Mouse (Mus musculus) embryonic facial prominence, embryonic 10.5 days (tissue): ENCODE results near the gene Lsm14b. TPM values are rescaled to one million over a fixed set of nuclear protein-coding genes. Genes with fewer than 3 reads are reported as not detected.

Source experiments
- DNase-seq: peaks from one replicate; pipeline ENCODE4 v3.0.0-alpha.2; 2017; ENCODE audit warnings: low spot score
- H3K27ac ChIP-seq: fragments of 300-500 bp; sonication (generic); replicated peaks from 2 replicates; pipeline ENCODE4 v1.5.1; 2016; ENCODE audit warnings: mild to moderate bottlenecking
- H3K27me3 ChIP-seq: fragments of 300-500 bp; sonication (generic); replicated peaks from 2 replicates; pipeline ENCODE4 v1.6.1; 2016; ENCODE audit warnings: low read depth, mild to moderate bottlenecking; ENCODE audit not compliant: poor library complexity, severe bottlenecking
- H3K36me3 ChIP-seq: fragments of 300-500 bp; sonication (generic); replicated peaks from 2 replicates; pipeline ENCODE4 v1.6.1; 2016; ENCODE audit warnings: mild to moderate bottlenecking, moderate library complexity
- H3K4me1 ChIP-seq: fragments of 300-500 bp; sonication (generic); 2 replicates; pipeline ENCODE4 v1.6.1; 2016
- H3K4me3 ChIP-seq: fragments of 300-500 bp; sonication (generic); 2 replicates; pipeline ENCODE4 v1.5.1; 2016; ENCODE audit warnings: mild to moderate bottlenecking, moderate library complexity
- H3K9me3 ChIP-seq: fragments of 300-500 bp; sonication (generic); 2 replicates; pipeline ENCODE4 v1.6.1; 2016; ENCODE audit warnings: mild to moderate bottlenecking
- WGBS: fragments of 180-500 bp; shearing (Covaris S2); methylation state at CpG from one replicate; pipeline ENCODE4 v1.1.7; 2016; 5-methylcytosine and 5-hydroxymethylcytosine counted together
- polyA plus RNA-seq: library from polyadenylated mRNA; unstranded; fragments of >200 nt; fragmentation: Nextera tagmentation; extraction: Ambion mirVana; gene quantifications from 2 replicates; pipeline ENCODE4 v1.2.1, GENCODE M21; 2016

Gene Lsm14b
- polyA plus RNA-seq, 1 experiment from 2014 or later = 9.9 TPM

GRCm38 (mm10) chr2:179989098-179989497, 35.7 kb upstream of the Lsm14b start:
- Histone ChIP-seq H3K9me3 (no peaks in the 10 kb centered on the region), H3K4me1 (peaks cover 5% of the 10 kb centered on the region), H3K27me3 (no peaks in the 10 kb centered on the region), H3K36me3 (no peaks in the 10 kb centered on the region), H3K27ac (no peak overlapping the region), H3K4me3 (no peak overlapping the region)
- 65% methylated on average over 1 of the region's 1 CpGs for WGBS
- peak; percentile 4 for DNase-seq

- 84% methylated on average over 5 of the region's 5 CpGs for WGBS
- H3K36me3 ChIP-seq = no peaks in the 10 kb centered on the region
- H3K27ac ChIP-seq = no peak overlapping the region
- no peaks in the 10 kb centered on the region for H3K9me3 ChIP-seq
- H3K4me1 ChIP-seq = no peaks in the 10 kb centered on the region
- H3K4me3 ChIP-seq = no peak overlapping the region
- peak; percentile 5 for DNase-seq
- no peaks in the 10 kb centered on the region for H3K27me3 ChIP-seq
These were observed 31.7 kb upstream of the Lsm14b start for GRCm38 (mm10) chr2:179993071-179993470.

- WGBS = 78% methylated on average over 4 of the region's 4 CpGs
- Histone ChIP-seq H3K27me3 (no peaks in the 10 kb centered on the region), H3K9me3 (no peaks in the 10 kb centered on the region), H3K4me1 (no peaks in the 10 kb centered on the region), H3K4me3 (no peak overlapping the region), H3K27ac (no peak overlapping the region), H3K36me3 (no peaks in the 10 kb centered on the region)
- peak; percentile 3 for DNase-seq
These were observed 26.4 kb upstream of the Lsm14b start for GRCm38 (mm10) chr2:179998431-179998830.

GRCm38 (mm10) chr2:180001635-180002034, 23.2 kb upstream of the Lsm14b start:
- Histone ChIP-seq H3K27ac (no peak overlapping the region), H3K36me3 (no peaks in the 10 kb centered on the region), H3K4me3 (no peak overlapping the region), H3K9me3 (no peaks in the 10 kb centered on the region), H3K4me1 (no peaks in the 10 kb centered on the region), H3K27me3 (peaks cover 7% of the 10 kb centered on the region; the same call in 1 of the 2 replicates)
- peak; percentile 3 for DNase-seq
- 91% methylated on average over 9 of the region's 9 CpGs for WGBS

GRCm38 (mm10) chr2:180005656-180006351, 19.0 kb upstream of the Lsm14b start:
- Histone ChIP-seq H3K4me3 (no peak overlapping the region), H3K27me3 (peaks cover 15% of the 10 kb centered on the region), H3K36me3 (no peaks in the 10 kb centered on the region), H3K27ac (no peak overlapping the region), H3K9me3 (0 out of 2 replicates have a peak, but pooled peaks cover 5% of the 10 kb centered on the region), H3K4me1 (no peaks in the 10 kb centered on the region)
- DNase-seq = peak; percentile 3
- WGBS = 63% methylated on average over 5 of the region's 5 CpGs

GRCm38 (mm10) chr2:180006352-180007017, 18.3 kb upstream of the Lsm14b start:
- DNase-seq = peak; percentile 8
- Histone ChIP-seq H3K36me3 (no peaks in the 10 kb centered on the region), H3K4me1 (no peaks in the 10 kb centered on the region), H3K27ac (no peak overlapping the region), H3K9me3 (0 out of 2 replicates have a peak, but pooled peaks cover 5% of the 10 kb centered on the region), H3K27me3 (peaks cover 15% of the 10 kb centered on the region), H3K4me3 (no peak overlapping the region)
- WGBS = 44% methylated on average over 9 of the region's 9 CpGs

GRCm38 (mm10) chr2:180010686-180011085, 14.1 kb upstream of the Lsm14b start:
- 93% methylated on average over 7 of the region's 7 CpGs for WGBS
- peak; percentile 3 for DNase-seq

GRCm38 (mm10) chr2:180011370-180011769, 13.4 kb upstream of the Lsm14b start:
- Histone ChIP-seq H3K36me3 (no peaks in the 10 kb centered on the region), H3K9me3 (0 out of 2 replicates have a peak, but pooled peaks cover 5% of the 10 kb centered on the region), H3K27me3 (peaks cover 10% of the 10 kb centered on the region), H3K4me1 (peaks cover 4% of the 10 kb centered on the region; the same call in 1 of the 2 replicates), H3K4me3 (no peak overlapping the region), H3K27ac (no peak overlapping the region)
- DNase-seq = peak; percentile 5
- WGBS = 82% methylated on average over 6 of the region's 6 CpGs

More at GRCm38 (mm10) chr2:180010686-180011085, 14.1 kb upstream of the Lsm14b start:
- no peak overlapping the region for H3K4me3 ChIP-seq
- H3K36me3 ChIP-seq = no peaks in the 10 kb centered on the region
- no peak overlapping the region for H3K27ac ChIP-seq
- peaks cover 15% of the 10 kb centered on the region for H3K27me3 ChIP-seq
- peaks cover 4% of the 10 kb centered on the region; the same call in 1 of the 2 replicates for H3K4me1 ChIP-seq
- 0 out of 2 replicates have a peak, but pooled peaks cover 5% of the 10 kb centered on the region for H3K9me3 ChIP-seq

- WGBS = 90% methylated on average over 7 of the region's 7 CpGs
- Histone ChIP-seq H3K9me3 (0 out of 2 replicates have a peak, but pooled peaks cover 5% of the 10 kb centered on the region), H3K4me3 (no peak overlapping the region), H3K4me1 (peaks cover 14% of the 10 kb centered on the region), H3K36me3 (no peaks in the 10 kb centered on the region), H3K27ac (no peak overlapping the region), H3K27me3 (0 out of 2 replicates have a peak, but pooled peaks cover 7% of the 10 kb centered on the region)
- peak; percentile 6 for DNase-seq
These were observed 11.1 kb upstream of the Lsm14b start for GRCm38 (mm10) chr2:180013686-180014085.

GRCm38 (mm10) chr2:180017632-180018031, 7.2 kb upstream of the Lsm14b start:
- H3K27ac ChIP-seq = no peak overlapping the region
- no peaks in the 10 kb centered on the region for H3K9me3 ChIP-seq
- peaks cover 31% of the 10 kb centered on the region for H3K27me3 ChIP-seq
- H3K4me3 ChIP-seq = no peak overlapping the region
- WGBS = 67% methylated on average over 4 of the region's 4 CpGs
- no peak for DNase-seq
- no peaks in the 10 kb centered on the region for H3K36me3 ChIP-seq
- H3K4me1 ChIP-seq = peaks cover 14% of the 10 kb centered on the region

GRCm38 (mm10) chr2:180018573-180018972, 6.2 kb upstream of the Lsm14b start:
- no peak for DNase-seq
- Histone ChIP-seq H3K9me3 (no peaks in the 10 kb centered on the region), H3K27me3 (peaks cover 41% of the 10 kb centered on the region), H3K4me1 (peaks cover 14% of the 10 kb centered on the region), H3K36me3 (no peaks in the 10 kb centered on the region), H3K27ac (no peak overlapping the region), H3K4me3 (no peak overlapping the region)
- WGBS = 89% methylated on average over 9 of the region's 9 CpGs

GRCm38 (mm10) chr2:180020091-180020661, 4.6 kb upstream of the Lsm14b start:
- Histone ChIP-seq H3K36me3 (no peaks in the 10 kb centered on the region), H3K27ac (no peak overlapping the region), H3K27me3 (peaks cover 43% of the 10 kb centered on the region), H3K4me3 (no peak overlapping the region), H3K9me3 (no peaks in the 10 kb centered on the region), H3K4me1 (peaks cover 19% of the 10 kb centered on the region)
- 82% methylated on average over 7 of the region's 7 CpGs for WGBS
- no peak for DNase-seq
